Mouse (Mus musculus): ENCODE measurements around the gene Porcn. TPM values are rescaled to one million over a fixed set of nuclear protein-coding genes. Genes with fewer than 3 reads are reported as not detected.
A peak's percentile ranks its signal among the peaks of the same experiment; 100 is the strongest.

The Porcn gene
- polyA plus RNA-seq, 1 experiment from 2014 or later: 14.4 TPM

- 10% methylated on average over 38 of the region's 38 CpGs for WGBS
- Histone ChIP-seq H3K27ac (ENCODE audit: low read length) (0 out of 2 replicates have a peak overlapping the region, but pooled peaks have one; percentile 27), H3K4me1 (replicated peaks; ENCODE audit: control insufficient read depth, insufficient read depth, low read length) (0 out of 2 replicates have a peak, but pooled peaks cover 5% of the 10 kb centered on the region), H3K9ac (ENCODE audit: low read length) (peak overlapping the region; percentile 76), H3K36me3 (ENCODE audit: control insufficient read depth, insufficient read depth, low read length) (no peaks in the 10 kb centered on the region), H3K9me3 (ENCODE audit: control insufficient read depth, low read length) (no peaks in the 10 kb centered on the region), H3K4me3 (ENCODE audit: low read length) (peak overlapping the region; percentile 62), H3K4me2 (ENCODE audit: low read depth, low read length) (peak overlapping the region; percentile 66), H3K27me3 (ENCODE audit: control insufficient read depth, insufficient read depth, low read depth, low read length) (no peaks in the 10 kb centered on the region)
- ATAC-seq (ENCODE audit: low read depth): peak; percentile 99
These were observed 13.5 kb downstream of the Porcn start for GRCm38 (mm10) chrX:8192640-8193418.

GRCm38 (mm10) chrX:8192126-8192639 lies 14.1 kb downstream of the Porcn start:
- no peaks in the 10 kb centered on the region for H3K9me3 ChIP-seq (ENCODE audit: control insufficient read depth, low read length)
- peak overlapping the region; percentile 62 for H3K4me3 ChIP-seq (ENCODE audit: low read length)
- ATAC-seq (ENCODE audit: low read depth): peak; percentile 73
- peak overlapping the region; percentile 76 for H3K9ac ChIP-seq (ENCODE audit: low read length)
- peak overlapping the region; percentile 66 for H3K4me2 ChIP-seq (ENCODE audit: low read depth, low read length)
- H3K27me3 ChIP-seq (ENCODE audit: control insufficient read depth, insufficient read depth, low read depth, low read length): no peaks in the 10 kb centered on the region
- 10% methylated on average over 13 of the region's 13 CpGs for WGBS
- H3K4me1 ChIP-seq (replicated peaks; ENCODE audit: control insufficient read depth, insufficient read depth, low read length): 0 out of 2 replicates have a peak, but pooled peaks cover 5% of the 10 kb centered on the region
- 0 out of 2 replicates have a peak overlapping the region, but pooled peaks have one; percentile 27 for H3K27ac ChIP-seq (ENCODE audit: low read length)
- no peaks in the 10 kb centered on the region for H3K36me3 ChIP-seq (ENCODE audit: control insufficient read depth, insufficient read depth, low read length)

DNA sequence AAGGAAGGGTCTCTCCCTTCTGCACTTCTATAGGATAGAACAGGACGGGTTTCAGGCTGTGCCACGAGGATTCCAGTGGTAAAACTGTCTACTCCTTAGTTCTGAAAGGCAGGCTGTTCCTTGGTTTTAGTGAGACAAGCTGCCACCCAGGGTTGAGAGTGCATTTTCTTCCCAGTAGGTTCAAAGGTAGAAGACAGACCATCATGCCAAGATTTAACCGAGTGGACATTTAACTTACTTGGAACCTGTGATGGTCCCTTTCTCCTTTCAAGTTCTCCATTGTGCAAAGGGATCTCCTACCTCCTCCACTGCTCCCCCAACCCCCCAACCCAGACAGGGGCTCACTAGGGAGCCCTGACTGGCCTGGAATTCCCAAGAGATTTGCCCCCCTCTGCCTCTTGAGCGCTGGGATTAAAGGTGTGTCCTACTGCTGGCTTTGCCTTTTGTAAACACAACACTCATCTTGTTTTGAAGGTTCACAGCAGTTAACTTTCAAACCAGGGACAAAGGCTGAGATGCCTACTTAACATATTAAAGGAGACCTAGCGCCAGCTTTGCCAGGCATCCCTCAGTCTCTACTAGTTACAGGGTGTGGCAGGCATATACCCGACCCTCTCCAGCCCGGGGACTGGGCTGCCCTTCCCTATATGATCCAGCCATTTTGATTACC lies 23.3 kb downstream of the Porcn start:
- no peak for ATAC-seq (ENCODE audit: low read depth)
- Histone ChIP-seq H3K36me3 (ENCODE audit: control insufficient read depth, insufficient read depth, low read length) (no peaks in the 10 kb centered on the region), H3K4me1 (replicated peaks; ENCODE audit: control insufficient read depth, insufficient read depth, low read length) (no peaks in the 10 kb centered on the region), H3K9me3 (ENCODE audit: control insufficient read depth, low read length) (no peaks in the 10 kb centered on the region), H3K27me3 (ENCODE audit: control insufficient read depth, insufficient read depth, low read depth, low read length) (no peaks in the 10 kb centered on the region), H3K4me3 (ENCODE audit: low read length) (no peak overlapping the region), H3K9ac (ENCODE audit: low read length) (no peak overlapping the region), H3K27ac (ENCODE audit: low read length) (no peak overlapping the region), H3K4me2 (ENCODE audit: low read depth, low read length) (no peak overlapping the region)
- WGBS: 15% methylated on average over 7 of the region's 7 CpGs

- H3K27me3 ChIP-seq (ENCODE audit: control insufficient read depth, insufficient read depth, low read depth, low read length): no peaks in the 10 kb centered on the region
- no peak for ATAC-seq (ENCODE audit: low read depth)
- WGBS: 79% methylated on average over 5 of the region's 5 CpGs
- no peaks in the 10 kb centered on the region for H3K36me3 ChIP-seq (ENCODE audit: control insufficient read depth, insufficient read depth, low read length)
- H3K9ac ChIP-seq (ENCODE audit: low read length): no peak overlapping the region
- H3K4me2 ChIP-seq (ENCODE audit: low read depth, low read length): no peak overlapping the region
- peaks cover 2% of the 10 kb centered on the region; the same call in 1 of the 2 replicates for H3K4me1 ChIP-seq (replicated peaks; ENCODE audit: control insufficient read depth, insufficient read depth, low read length)
- no peaks in the 10 kb centered on the region for H3K9me3 ChIP-seq (ENCODE audit: control insufficient read depth, low read length)
- no peak overlapping the region for H3K27ac ChIP-seq (ENCODE audit: low read length)
- H3K4me3 ChIP-seq (ENCODE audit: low read length): no peak overlapping the region
These were observed 26.7 kb downstream of the Porcn start for GRCm38 (mm10) chrX:8179646-8180045.

DNA sequence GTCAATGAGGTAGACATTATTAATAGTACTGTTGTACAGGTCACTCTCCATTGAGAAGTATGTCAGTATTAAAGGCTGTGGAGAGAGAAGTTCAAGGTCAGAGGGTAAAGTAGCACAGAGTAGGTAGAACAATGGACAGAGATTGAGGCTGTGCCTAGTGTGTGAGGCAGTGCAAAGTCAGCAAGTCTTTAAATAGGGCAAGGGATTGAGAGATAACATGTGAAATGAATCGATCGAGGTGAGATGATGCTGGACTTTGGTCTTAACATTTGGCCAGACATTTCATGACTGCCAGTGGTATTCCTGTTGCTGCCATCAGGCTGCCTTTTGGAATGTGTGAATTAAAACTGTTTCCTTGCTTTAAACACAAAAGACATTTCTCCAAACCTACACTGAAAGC lies 27.5 kb downstream of the Porcn start:
- ATAC-seq (ENCODE audit: low read depth): no peak
- no peak overlapping the region for H3K27ac ChIP-seq (ENCODE audit: low read length)
- H3K27me3 ChIP-seq (ENCODE audit: control insufficient read depth, insufficient read depth, low read depth, low read length): no peaks in the 10 kb centered on the region
- H3K4me2 ChIP-seq (ENCODE audit: low read depth, low read length): no peak overlapping the region
- peaks cover 2% of the 10 kb centered on the region; the same call in 1 of the 2 replicates for H3K4me1 ChIP-seq (replicated peaks; ENCODE audit: control insufficient read depth, insufficient read depth, low read length)
- H3K36me3 ChIP-seq (ENCODE audit: control insufficient read depth, insufficient read depth, low read length): no peaks in the 10 kb centered on the region
- no peak overlapping the region for H3K4me3 ChIP-seq (ENCODE audit: low read length)
- no peaks in the 10 kb centered on the region for H3K9me3 ChIP-seq (ENCODE audit: control insufficient read depth, low read length)
- H3K9ac ChIP-seq (ENCODE audit: low read length): no peak overlapping the region
- WGBS: 91% methylated on average over 2 of the region's 2 CpGs

DNA sequence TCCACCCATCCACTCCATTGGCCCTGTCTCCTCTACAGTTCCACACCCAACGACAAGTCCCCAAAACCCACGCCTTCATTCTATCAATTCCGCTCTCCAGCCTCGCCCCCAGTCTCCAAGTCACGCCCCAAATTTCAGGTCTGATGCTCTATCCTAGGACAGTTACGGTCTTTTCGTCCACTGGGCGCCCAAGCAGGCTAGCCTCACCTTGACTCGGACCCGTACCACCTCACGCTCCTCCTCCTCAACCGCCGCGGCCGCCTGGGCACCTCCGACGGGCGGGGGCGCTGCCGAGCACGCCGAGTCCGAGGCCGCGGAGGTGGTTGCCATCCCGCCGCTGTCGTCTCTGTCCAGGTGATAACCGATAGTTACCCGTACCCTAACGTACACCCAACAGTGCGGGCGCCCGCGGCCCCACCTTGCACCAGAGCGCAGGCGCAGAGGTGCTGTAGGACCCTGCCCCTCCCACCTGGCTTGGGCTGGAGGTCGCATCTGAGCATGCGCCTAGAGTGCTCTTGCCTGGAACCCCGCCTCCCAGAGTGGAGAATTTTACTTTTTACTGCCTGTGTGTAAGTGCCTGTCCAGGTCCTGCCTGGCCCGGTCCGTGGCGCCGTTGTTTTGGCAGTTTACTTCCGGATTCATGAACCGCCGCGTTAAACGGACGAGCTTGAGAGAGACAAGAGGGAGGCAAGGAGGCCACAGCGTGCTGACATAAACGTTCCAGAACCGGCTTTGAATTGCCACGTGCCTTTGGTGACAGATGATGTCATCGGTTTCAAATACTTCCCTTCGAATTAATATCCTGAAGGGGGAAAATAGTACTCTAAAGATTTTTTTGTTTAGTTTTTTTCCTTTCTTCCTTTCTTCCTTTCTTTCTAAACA lies 30.6 kb downstream of the Porcn start, which contains the start of gene Tbc1d25:
Gene Tbc1d25, minus strand, starts transcription at position 678 of the 882 bp plus-strand sequence.
- no peaks in the 10 kb centered on the region for H3K27me3 ChIP-seq (ENCODE audit: control insufficient read depth, insufficient read depth, low read depth, low read length)
- H3K4me2 ChIP-seq (ENCODE audit: low read depth, low read length): peak within 1 kb of the TSS; percentile 60
- WGBS: 9% methylated on average over 55 of the region's 56 CpGs
- H3K9ac ChIP-seq (ENCODE audit: low read length): peak within 1 kb of the TSS; percentile 72
- H3K9me3 ChIP-seq (ENCODE audit: control insufficient read depth, low read length): no peaks in the 10 kb centered on the region
- peak within 1 kb of the TSS; percentile 44; the same call in 1 of the 2 replicates for H3K27ac ChIP-seq (ENCODE audit: low read length)
- H3K4me1 ChIP-seq (replicated peaks; ENCODE audit: control insufficient read depth, insufficient read depth, low read length): peaks cover 2% of the 10 kb centered on the region; the same call in 1 of the 2 replicates
- peak within 1 kb of the TSS; percentile 68 for H3K4me3 ChIP-seq (ENCODE audit: low read length)
- H3K36me3 ChIP-seq (ENCODE audit: control insufficient read depth, insufficient read depth, low read length): no peaks in the 10 kb centered on the region
- ATAC-seq (ENCODE audit: low read depth): peak; percentile 98

DNA sequence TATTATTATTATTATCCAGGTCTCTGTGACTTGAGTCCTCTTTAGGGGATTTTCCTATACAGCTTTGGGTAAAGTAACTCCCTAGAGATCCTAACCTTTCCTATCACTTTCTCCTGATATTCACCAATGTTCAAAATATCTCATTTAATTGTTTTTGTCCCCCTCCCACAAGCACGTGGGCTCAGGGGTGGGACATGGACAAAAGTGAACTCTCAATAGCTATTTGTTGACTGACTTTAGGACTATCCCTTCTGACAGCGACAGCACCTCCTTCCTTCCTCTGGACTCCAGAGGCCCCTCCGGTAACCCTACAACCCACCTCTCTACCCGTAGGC lies 31.2 kb downstream of the Porcn start:
- ATAC-seq (ENCODE audit: low read depth): no peak
- no peaks in the 10 kb centered on the region for H3K9me3 ChIP-seq (ENCODE audit: control insufficient read depth, low read length)
- H3K36me3 ChIP-seq (ENCODE audit: control insufficient read depth, insufficient read depth, low read length): no peaks in the 10 kb centered on the region
- H3K4me3 ChIP-seq (ENCODE audit: low read length): peak overlapping the region; percentile 68
- H3K9ac ChIP-seq (ENCODE audit: low read length): peak overlapping the region; percentile 72
- H3K4me1 ChIP-seq (replicated peaks; ENCODE audit: control insufficient read depth, insufficient read depth, low read length): peaks cover 2% of the 10 kb centered on the region; the same call in 1 of the 2 replicates
- no peak overlapping the region for H3K27ac ChIP-seq (ENCODE audit: low read length)
- H3K27me3 ChIP-seq (ENCODE audit: control insufficient read depth, insufficient read depth, low read depth, low read length): no peaks in the 10 kb centered on the region
- H3K4me2 ChIP-seq (ENCODE audit: low read depth, low read length): peak overlapping the region; percentile 60
- 10% methylated on average over 4 of the region's 4 CpGs for WGBS

DNA sequence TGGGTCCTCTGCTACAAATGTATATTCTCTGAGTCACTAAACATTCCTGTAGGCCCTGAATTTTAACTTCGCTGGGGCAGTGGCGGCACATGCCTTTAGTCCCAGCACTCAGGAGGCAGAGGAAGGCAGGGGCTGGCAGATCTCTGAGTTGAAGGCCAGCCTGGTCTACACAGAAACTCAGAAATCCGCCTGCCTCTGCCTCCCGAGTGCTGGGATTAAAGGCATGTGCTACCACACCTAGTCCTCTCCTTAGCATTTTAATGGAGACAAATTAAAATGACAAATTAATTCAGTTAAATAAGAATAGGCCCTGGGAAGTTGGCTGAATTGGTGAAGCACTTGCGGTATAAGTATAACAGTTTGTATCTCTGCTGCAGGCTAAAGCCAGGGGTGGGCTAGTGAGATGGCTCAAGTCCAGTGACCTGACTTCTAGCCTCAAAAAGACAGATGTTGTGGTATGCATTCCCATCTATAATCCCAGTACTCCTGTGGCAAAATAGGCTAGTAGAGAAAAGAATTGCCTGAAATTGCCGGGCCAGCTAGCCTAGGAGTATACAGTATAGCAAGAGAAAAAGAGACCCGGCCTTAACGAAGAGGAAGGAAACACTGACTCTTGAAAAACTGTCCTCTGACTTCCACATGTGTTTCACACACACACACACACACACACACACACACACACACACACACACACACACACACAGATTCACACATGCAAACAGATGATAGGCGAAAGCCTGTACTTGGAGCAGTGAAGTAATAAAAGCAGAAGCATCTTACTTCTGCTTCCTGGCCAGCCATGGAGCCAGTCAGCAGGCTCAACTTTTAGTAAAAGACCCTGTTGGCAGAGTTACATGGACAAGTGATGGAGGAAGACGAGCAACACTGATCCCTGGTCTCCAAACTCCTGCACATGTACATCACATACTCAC lies 38.3 kb downstream of the Porcn start:
- Histone ChIP-seq H3K27ac (ENCODE audit: low read length) (no peak overlapping the region), H3K4me3 (ENCODE audit: low read length) (no peak overlapping the region), H3K9ac (ENCODE audit: low read length) (no peak overlapping the region), H3K36me3 (ENCODE audit: control insufficient read depth, insufficient read depth, low read length) (no peaks in the 10 kb centered on the region), H3K27me3 (ENCODE audit: control insufficient read depth, insufficient read depth, low read depth, low read length) (no peaks in the 10 kb centered on the region), H3K9me3 (ENCODE audit: control insufficient read depth, low read length) (no peaks in the 10 kb centered on the region), H3K4me2 (ENCODE audit: low read depth, low read length) (no peak overlapping the region), H3K4me1 (replicated peaks; ENCODE audit: control insufficient read depth, insufficient read depth, low read length) (no peaks in the 10 kb centered on the region)
- 82% methylated on average over 10 of the region's 10 CpGs for WGBS
- ATAC-seq (ENCODE audit: low read depth): no peak
